Mouse (Mus musculus): ENCODE results near the gene Eln. TPM values are rescaled to one million over a fixed set of nuclear protein-coding genes. Genes with fewer than 3 reads are reported as not detected.

Eln gene
- polyA plus RNA-seq, 1 experiment from 2014 or later: 570 TPM

DNA sequence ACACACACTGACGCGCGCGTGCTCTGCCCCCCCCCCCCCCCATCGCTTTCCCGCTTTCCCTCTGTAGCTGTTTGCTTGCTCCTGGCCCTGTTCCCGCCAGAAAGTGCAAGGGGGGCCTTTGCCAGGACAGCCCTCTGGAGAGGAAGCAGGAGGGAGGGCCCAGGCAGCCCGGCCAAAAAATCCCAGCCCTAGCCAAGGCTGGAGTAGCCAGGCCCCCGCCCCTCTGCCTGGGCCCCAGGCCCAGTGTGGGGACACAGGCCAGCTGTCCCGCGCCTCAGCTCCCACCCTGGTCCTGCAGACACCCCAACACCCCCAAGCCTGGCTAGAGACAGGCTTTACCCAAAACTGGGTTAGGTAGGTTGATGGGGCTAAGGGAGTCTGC is 380 bp upstream of the Eln start:
- Histone ChIP-seq H3K36me3 (ENCODE audit: control insufficient read depth, insufficient read depth, low read length) (no peaks in the 10 kb centered on the region), H3K4me3 (ENCODE audit: low read length) (peak overlapping the region; percentile 66), H3K9me3 (ENCODE audit: control insufficient read depth, low read length) (no peaks in the 10 kb centered on the region), H3K27me3 (ENCODE audit: control insufficient read depth, insufficient read depth, low read depth, low read length) (no peaks in the 10 kb centered on the region), H3K4me2 (ENCODE audit: low read depth, low read length) (peak overlapping the region; percentile 80), H3K27ac (ENCODE audit: low read length) (peak overlapping the region; percentile 82), H3K9ac (ENCODE audit: low read length) (peak overlapping the region; percentile 77), H3K4me1 (replicated peaks; ENCODE audit: control insufficient read depth, insufficient read depth, low read length) (peaks cover 28% of the 10 kb centered on the region)
- 3% methylated on average over 7 of the region's 11 CpGs for WGBS
- ATAC-seq (ENCODE audit: low read depth): peak; percentile 94

DNA sequence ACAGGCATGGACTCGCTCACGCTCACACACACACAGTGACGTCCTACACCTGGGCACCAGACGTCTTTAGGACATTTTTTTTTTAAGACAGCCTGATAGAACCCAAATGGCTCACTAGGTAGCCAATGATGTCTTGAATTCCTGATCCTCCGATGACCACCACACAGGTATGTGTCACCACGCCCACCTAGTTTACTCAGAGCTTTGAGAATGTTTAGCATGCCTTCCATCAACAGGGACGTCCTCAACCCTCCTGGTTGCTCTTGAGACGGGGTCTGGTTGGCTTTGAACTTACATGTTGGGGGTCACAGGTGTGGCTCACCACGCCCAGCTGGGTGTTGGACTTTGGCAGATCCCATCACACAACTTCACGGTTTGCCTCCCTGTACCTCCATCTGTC is 922 bp downstream of the Eln start:
- ATAC-seq (ENCODE audit: low read depth): no peak
- H3K4me2 ChIP-seq (ENCODE audit: low read depth, low read length): peak overlapping the region; percentile 80
- H3K4me1 ChIP-seq (replicated peaks; ENCODE audit: control insufficient read depth, insufficient read depth, low read length): peaks cover 40% of the 10 kb centered on the region
- H3K4me3 ChIP-seq (ENCODE audit: low read length): peak overlapping the region; percentile 66
- H3K9me3 ChIP-seq (ENCODE audit: control insufficient read depth, low read length): no peaks in the 10 kb centered on the region
- no peaks in the 10 kb centered on the region for H3K36me3 ChIP-seq (ENCODE audit: control insufficient read depth, insufficient read depth, low read length)
- no peaks in the 10 kb centered on the region for H3K27me3 ChIP-seq (ENCODE audit: control insufficient read depth, insufficient read depth, low read depth, low read length)
- 54% methylated on average over 10 of the region's 10 CpGs for WGBS
- H3K27ac ChIP-seq (ENCODE audit: low read length): peak overlapping the region; percentile 18
- H3K9ac ChIP-seq (ENCODE audit: low read length): peak overlapping the region; percentile 77

DNA sequence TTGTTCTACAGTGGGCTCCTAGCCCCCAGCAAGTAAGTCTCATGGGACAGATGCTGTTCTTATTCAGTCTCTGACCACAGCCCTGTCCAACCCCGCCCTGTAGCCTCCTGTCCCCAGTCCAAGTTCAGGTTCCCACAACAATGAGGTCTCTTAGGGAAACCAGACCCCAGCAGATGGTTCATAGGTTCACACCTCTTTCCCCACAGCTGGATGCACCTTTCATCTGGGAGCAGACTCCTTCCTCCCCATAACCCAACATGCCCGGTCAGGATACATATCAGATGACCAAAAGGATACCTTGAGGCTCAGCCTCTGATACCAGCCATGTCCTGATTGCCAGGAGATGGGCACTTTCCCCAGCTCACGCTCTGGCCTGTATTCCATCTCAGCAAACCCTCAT is 1.3 kb downstream of the Eln start:
- ATAC-seq (ENCODE audit: low read depth): no peak
- no peaks in the 10 kb centered on the region for H3K27me3 ChIP-seq (ENCODE audit: control insufficient read depth, insufficient read depth, low read depth, low read length)
- H3K4me3 ChIP-seq (ENCODE audit: low read length): peak overlapping the region; percentile 66
- WGBS: 77% methylated on average over 3 of the region's 3 CpGs
- H3K27ac ChIP-seq (ENCODE audit: low read length): peak overlapping the region; percentile 18
- H3K4me1 ChIP-seq (replicated peaks; ENCODE audit: control insufficient read depth, insufficient read depth, low read length): peaks cover 44% of the 10 kb centered on the region
- peak overlapping the region; percentile 80 for H3K4me2 ChIP-seq (ENCODE audit: low read depth, low read length)
- peak overlapping the region; percentile 77 for H3K9ac ChIP-seq (ENCODE audit: low read length)
- no peaks in the 10 kb centered on the region for H3K36me3 ChIP-seq (ENCODE audit: control insufficient read depth, insufficient read depth, low read length)
- no peaks in the 10 kb centered on the region for H3K9me3 ChIP-seq (ENCODE audit: control insufficient read depth, low read length)

DNA sequence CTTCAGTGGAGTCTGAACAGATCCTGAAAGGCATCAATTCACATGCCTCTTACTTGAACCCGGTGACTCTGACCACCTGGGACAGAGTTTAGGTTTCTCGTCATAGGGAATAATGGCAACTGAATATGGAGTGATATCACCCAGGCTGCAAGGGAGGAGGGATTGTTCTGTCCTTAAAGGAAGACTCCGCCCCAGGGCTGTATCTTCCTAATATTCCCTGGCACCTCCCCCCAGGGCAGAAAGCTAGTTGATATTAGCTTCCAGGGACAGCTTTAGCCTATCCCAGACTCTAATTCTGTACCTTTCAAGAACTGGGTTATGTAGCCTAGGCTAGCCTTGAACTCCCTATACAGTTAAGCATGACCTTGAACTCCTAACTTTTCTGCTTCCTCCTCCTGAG is 2.1 kb downstream of the Eln start:
- Histone ChIP-seq H3K9me3 (ENCODE audit: control insufficient read depth, low read length) (no peaks in the 10 kb centered on the region), H3K9ac (ENCODE audit: low read length) (no peak overlapping the region), H3K4me1 (replicated peaks; ENCODE audit: control insufficient read depth, insufficient read depth, low read length) (peaks cover 46% of the 10 kb centered on the region), H3K36me3 (ENCODE audit: control insufficient read depth, insufficient read depth, low read length) (no peaks in the 10 kb centered on the region), H3K4me3 (ENCODE audit: low read length) (peak overlapping the region; percentile 66), H3K27me3 (ENCODE audit: control insufficient read depth, insufficient read depth, low read depth, low read length) (no peaks in the 10 kb centered on the region), H3K4me2 (ENCODE audit: low read depth, low read length) (peak overlapping the region; percentile 80), H3K27ac (ENCODE audit: low read length) (no peak overlapping the region)
- WGBS: 83% methylated on average over 3 of the region's 3 CpGs
- ATAC-seq (ENCODE audit: low read depth): no peak

DNA sequence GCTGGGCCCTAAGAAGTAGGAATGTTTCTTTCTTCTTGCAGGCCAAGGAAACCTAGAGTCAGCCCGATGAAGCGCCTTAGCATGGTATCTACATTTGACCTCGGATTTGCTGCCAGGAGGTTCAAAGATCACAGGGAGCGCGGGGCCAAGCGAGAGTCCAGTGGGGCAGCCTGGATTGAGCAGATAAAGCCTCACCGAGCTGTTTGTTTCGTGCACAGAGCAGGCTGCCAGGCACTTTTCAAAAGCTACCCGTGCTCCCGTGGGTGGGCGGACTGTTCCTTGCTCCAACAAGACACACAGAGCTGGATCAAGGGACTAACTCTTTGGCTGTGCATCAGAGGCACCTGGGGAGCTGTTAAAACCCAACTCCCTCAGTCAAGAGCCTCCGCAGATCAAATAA is 3.1 kb downstream of the Eln start:
- 35% methylated on average over 12 of the region's 12 CpGs for WGBS
- H3K4me1 ChIP-seq (replicated peaks; ENCODE audit: control insufficient read depth, insufficient read depth, low read length): peaks cover 46% of the 10 kb centered on the region
- no peaks in the 10 kb centered on the region for H3K36me3 ChIP-seq (ENCODE audit: control insufficient read depth, insufficient read depth, low read length)
- H3K27ac ChIP-seq (ENCODE audit: low read length): no peak overlapping the region
- no peaks in the 10 kb centered on the region for H3K27me3 ChIP-seq (ENCODE audit: control insufficient read depth, insufficient read depth, low read depth, low read length)
- peak overlapping the region; percentile 80 for H3K4me2 ChIP-seq (ENCODE audit: low read depth, low read length)
- ATAC-seq (ENCODE audit: low read depth): no peak
- H3K9me3 ChIP-seq (ENCODE audit: control insufficient read depth, low read length): no peaks in the 10 kb centered on the region
- peak overlapping the region; percentile 66 for H3K4me3 ChIP-seq (ENCODE audit: low read length)
- peak overlapping the region; percentile 37; the same call in 1 of the 2 replicates for H3K9ac ChIP-seq (ENCODE audit: low read length)

DNA sequence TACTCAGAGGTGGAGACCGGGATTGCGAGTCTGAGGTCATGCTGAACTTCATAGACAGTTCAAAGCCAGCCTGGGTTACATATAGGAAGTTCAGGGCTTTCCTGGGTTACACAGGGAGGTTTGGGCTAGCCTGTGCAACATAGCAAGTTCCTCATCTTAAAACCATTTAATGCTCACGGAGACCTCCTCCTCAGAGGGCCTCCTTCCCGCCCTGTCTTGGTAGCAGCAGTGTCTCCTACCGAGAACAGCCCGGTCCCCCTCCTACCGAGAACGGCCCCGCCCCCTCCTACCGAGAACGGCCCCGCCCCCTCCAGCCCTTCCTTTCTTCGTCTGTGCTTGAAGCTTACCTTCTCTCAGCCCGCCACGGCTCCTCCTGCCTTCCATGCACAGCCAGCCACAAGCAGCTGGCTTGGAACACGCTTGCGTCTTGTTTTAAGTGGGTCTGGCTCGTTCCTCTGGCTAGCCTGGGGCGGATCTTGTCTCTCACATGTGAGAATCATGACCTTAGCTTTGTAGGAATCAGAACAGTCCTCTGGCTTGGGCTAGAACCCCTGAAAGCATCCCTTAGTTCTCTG is 4.8 kb downstream of the Eln start:
- H3K9ac ChIP-seq (ENCODE audit: low read length): peak overlapping the region; percentile 46; the same call in 1 of the 2 replicates
- no peak for ATAC-seq (ENCODE audit: low read depth)
- peaks cover 36% of the 10 kb centered on the region for H3K4me1 ChIP-seq (replicated peaks; ENCODE audit: control insufficient read depth, insufficient read depth, low read length)
- 8% methylated on average over 18 of the region's 19 CpGs for WGBS
- no peaks in the 10 kb centered on the region for H3K9me3 ChIP-seq (ENCODE audit: control insufficient read depth, low read length)
- H3K4me2 ChIP-seq (ENCODE audit: low read depth, low read length): peak overlapping the region; percentile 42
- peak overlapping the region; percentile 52; the same call in 1 of the 2 replicates for H3K27ac ChIP-seq (ENCODE audit: low read length)
- no peaks in the 10 kb centered on the region for H3K36me3 ChIP-seq (ENCODE audit: control insufficient read depth, insufficient read depth, low read length)
- H3K4me3 ChIP-seq (ENCODE audit: low read length): peak overlapping the region; percentile 18; the same call in 1 of the 2 replicates
- H3K27me3 ChIP-seq (ENCODE audit: control insufficient read depth, insufficient read depth, low read depth, low read length): no peaks in the 10 kb centered on the region

DNA sequence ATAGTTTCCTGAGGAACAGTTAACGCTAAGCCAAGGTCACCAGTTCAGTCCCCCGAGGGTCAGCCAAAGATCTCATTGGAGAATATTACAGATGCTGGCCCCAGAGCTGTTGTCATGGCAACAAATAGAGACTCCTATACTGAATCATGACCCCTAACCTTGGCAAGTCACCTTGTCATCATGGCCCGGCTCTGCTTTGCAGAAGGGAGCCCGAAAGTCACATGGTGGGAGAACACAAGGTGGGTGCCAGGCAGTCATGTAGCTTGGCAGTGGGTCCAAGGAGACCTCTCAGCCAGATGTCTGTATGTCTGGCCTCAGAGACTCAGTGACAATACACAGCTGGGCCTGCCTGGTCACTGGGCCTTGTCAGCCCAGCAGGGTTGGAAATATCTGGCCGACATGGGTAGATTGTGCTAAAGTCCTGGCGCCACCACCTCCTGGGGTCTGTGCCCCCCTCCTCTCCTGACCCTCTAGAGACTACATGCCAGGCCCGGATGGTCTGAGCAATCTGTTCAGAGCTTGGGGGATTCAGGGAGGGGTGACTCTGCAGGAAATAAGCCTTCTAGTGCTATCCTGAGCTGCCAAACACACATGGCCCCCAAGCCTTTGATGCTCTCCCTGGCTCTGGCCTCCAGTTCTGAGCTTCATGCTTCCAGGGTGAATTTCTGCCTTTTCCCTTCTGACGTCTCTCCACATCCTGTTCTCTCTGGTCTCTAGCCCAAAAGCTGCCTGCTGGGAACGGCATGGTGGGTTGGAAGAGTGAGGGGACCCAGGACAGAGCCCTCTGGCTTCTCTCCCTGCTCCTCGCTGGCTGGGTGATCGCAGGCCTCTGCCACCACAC is 6.4 kb downstream of the Eln start:
- no peaks in the 10 kb centered on the region for H3K27me3 ChIP-seq (ENCODE audit: control insufficient read depth, insufficient read depth, low read depth, low read length)
- H3K4me1 ChIP-seq (replicated peaks; ENCODE audit: control insufficient read depth, insufficient read depth, low read length): peaks cover 31% of the 10 kb centered on the region
- H3K4me3 ChIP-seq (ENCODE audit: low read length): no peak overlapping the region
- H3K9ac ChIP-seq (ENCODE audit: low read length): 0 out of 2 replicates have a peak overlapping the region, but pooled peaks have one; percentile 8
- H3K4me2 ChIP-seq (ENCODE audit: low read depth, low read length): no peak overlapping the region
- H3K36me3 ChIP-seq (ENCODE audit: control insufficient read depth, insufficient read depth, low read length): no peaks in the 10 kb centered on the region
- no peaks in the 10 kb centered on the region for H3K9me3 ChIP-seq (ENCODE audit: control insufficient read depth, low read length)
- 33% methylated on average over 11 of the region's 11 CpGs for WGBS
- ATAC-seq (ENCODE audit: low read depth): peak; percentile 74
- H3K27ac ChIP-seq (ENCODE audit: low read length): peak overlapping the region; percentile 68

DNA sequence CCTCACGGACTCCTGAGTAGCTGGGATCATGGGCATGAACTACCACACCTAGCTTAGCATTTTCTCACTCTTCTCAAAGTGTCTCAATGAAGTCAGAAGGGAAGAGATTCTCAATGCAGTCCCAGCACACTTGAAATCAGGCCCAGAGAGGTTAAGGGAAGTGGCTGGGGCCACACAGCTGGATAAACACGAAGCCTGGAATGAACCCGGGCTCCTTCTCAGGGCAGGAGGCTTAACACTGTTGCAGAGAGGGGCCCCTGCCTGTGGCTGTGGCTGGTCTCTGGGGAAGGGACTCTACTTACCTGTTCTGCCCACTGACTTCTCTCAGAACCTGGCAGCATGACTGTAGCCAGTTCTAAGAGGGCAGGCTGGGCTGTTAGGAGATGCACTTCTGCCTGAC is 7.2 kb downstream of the Eln start:
- Histone ChIP-seq H3K9ac (ENCODE audit: low read length) (no peak overlapping the region), H3K4me3 (ENCODE audit: low read length) (no peak overlapping the region), H3K4me1 (replicated peaks; ENCODE audit: control insufficient read depth, insufficient read depth, low read length) (peaks cover 31% of the 10 kb centered on the region), H3K36me3 (ENCODE audit: control insufficient read depth, insufficient read depth, low read length) (no peaks in the 10 kb centered on the region), H3K27me3 (ENCODE audit: control insufficient read depth, insufficient read depth, low read depth, low read length) (no peaks in the 10 kb centered on the region), H3K9me3 (ENCODE audit: control insufficient read depth, low read length) (no peaks in the 10 kb centered on the region), H3K27ac (ENCODE audit: low read length) (no peak overlapping the region), H3K4me2 (ENCODE audit: low read depth, low read length) (no peak overlapping the region)
- WGBS: 35% methylated on average over 3 of the region's 3 CpGs
- ATAC-seq (ENCODE audit: low read depth): no peak

DNA sequence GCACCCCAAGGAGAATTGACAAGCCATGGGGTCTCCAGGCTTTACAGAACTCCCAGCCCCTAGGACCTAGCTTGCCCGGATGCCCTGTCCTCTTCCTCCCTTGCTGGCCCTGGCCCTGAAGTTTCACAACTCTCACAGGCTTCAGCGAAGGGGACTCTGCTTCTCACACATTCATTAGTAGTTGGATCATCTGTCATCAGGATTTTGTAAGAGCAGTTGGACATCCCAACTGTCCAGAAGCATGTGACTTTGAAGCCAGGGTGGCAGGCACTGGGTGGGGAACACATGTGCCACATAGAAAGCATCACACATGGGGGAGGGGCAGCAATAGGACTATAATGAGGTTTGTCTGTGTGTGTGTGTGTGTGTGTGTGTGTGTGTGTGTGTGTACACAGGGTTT is 12.2 kb downstream of the Eln start:
- Histone ChIP-seq H3K9ac (ENCODE audit: low read length) (no peak overlapping the region), H3K9me3 (ENCODE audit: control insufficient read depth, low read length) (no peaks in the 10 kb centered on the region), H3K36me3 (ENCODE audit: control insufficient read depth, insufficient read depth, low read length) (peaks cover 2% of the 10 kb centered on the region; the same call in 1 of the 2 replicates), H3K4me2 (ENCODE audit: low read depth, low read length) (no peak overlapping the region), H3K27me3 (ENCODE audit: control insufficient read depth, insufficient read depth, low read depth, low read length) (no peaks in the 10 kb centered on the region), H3K4me3 (ENCODE audit: low read length) (no peak overlapping the region), H3K27ac (ENCODE audit: low read length) (no peak overlapping the region), H3K4me1 (replicated peaks; ENCODE audit: control insufficient read depth, insufficient read depth, low read length) (no peaks in the 10 kb centered on the region)
- WGBS: 69% methylated on average over 2 of the region's 2 CpGs
- ATAC-seq (ENCODE audit: low read depth): peak; percentile 19; the same call in 1 of the 2 replicates

All from lung, embryonic 16.5 days (tissue).